Mouse (Mus musculus): ENCODE measurements around the gene Oxct1. TPM values are rescaled to one million over a fixed set of nuclear protein-coding genes. Genes with fewer than 3 reads are reported as not detected.

The Oxct1 gene
- polyA plus RNA-seq, 1 experiment from 2014 or later, result 190 TPM

GRCm38 (mm10) chr15:4197913-4198312, 171.7 kb downstream of the Oxct1 start:
- Histone ChIP-seq H3K36me3 (ENCODE audit: control insufficient read depth, insufficient read depth, low read length) (no peaks in the 10 kb centered on the region), H3K27ac (ENCODE audit: low read depth, low read length) (no peak overlapping the region), H3K4me1 (ENCODE audit: control insufficient read depth, insufficient read depth, low read length) (no peaks in the 10 kb centered on the region), H3K9ac (ENCODE audit: low read length) (no peak overlapping the region), H3K4me2 (no peak overlapping the region), H3K27me3 (ENCODE audit: control insufficient read depth, insufficient read depth, low read length) (no peaks in the 10 kb centered on the region), H3K9me3 (ENCODE audit: control insufficient read depth, low read length) (no peaks in the 10 kb centered on the region), H3K4me3 (ENCODE audit: low read depth, low read length) (no peak overlapping the region)
- ATAC-seq (ENCODE audit: low FRiP score) (no peak), DNase-seq (ENCODE audit: low spot score, missing footprints) (no peak)

Other genes with a start within 250 kb of the Oxct1 start
- 5.6 and 7.1 TPM in 2 replicates for gene Fbxo4, start 46.8 kb upstream of the Oxct1 start, polyA plus RNA-seq (2014; fragmentation: Nextera tagmentation; extraction: Ambion mirVana)
- 65.5 and 72.7 TPM in 2 replicates for gene AW549877, start 30.6 kb upstream of the Oxct1 start, polyA plus RNA-seq (2014; fragmentation: Nextera tagmentation; extraction: Ambion mirVana)